ENCODE assay signal across 8 mouse cellular contexts in the genomic region with DNA sequence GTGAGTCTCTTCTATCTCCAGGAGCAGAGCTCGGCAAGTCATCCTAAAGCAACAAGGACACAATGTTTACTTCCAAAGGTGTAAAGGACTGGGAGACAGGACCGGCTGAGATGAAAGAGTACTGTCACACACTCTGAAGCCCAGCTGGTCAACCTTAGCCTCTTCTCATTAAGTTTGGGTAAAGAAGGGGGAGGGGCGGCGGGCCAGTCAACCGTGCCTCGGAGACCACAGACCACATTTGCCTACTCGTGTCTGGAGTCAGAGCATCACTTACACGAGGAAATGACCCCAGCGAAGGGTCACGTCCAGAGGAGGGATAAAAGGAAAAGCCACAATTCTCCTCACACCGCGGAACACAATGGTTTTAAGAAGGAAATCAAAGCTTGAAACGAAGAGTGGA. TPM values are rescaled to one million over a fixed set of nuclear protein-coding genes. Genes with fewer than 3 reads are reported as not detected.
DNase-seq lines count a peak whose midpoint lies in the region; ATAC-seq lines count a peak whose summit lies in the region.

No protein-coding gene starts in this region.

- peak overlapping the region; percentile 84 for H3K9ac ChIP-seq in heart, embryonic 15.5 days
- peak overlapping the region; percentile 89 for H3K9ac ChIP-seq in hindbrain, embryonic 16.5 days (ENCODE audit: low read depth, low read length)
- peak overlapping the region; percentile 78 for H3K9ac ChIP-seq in midbrain, embryonic 14.5 days (replicated peaks; ENCODE audit: low read length)

- under 1% methylated on average over 13 of the region's 13 CpGs for WGBS in heart, embryonic 15.5 days
- WGBS in hindbrain, embryonic 16.5 days: under 1% methylated on average over 13 of the region's 13 CpGs
- WGBS in midbrain, embryonic 14.5 days: under 1% methylated on average over 13 of the region's 13 CpGs

- peaks cover 5% of the 10 kb centered on the region; the same call in 1 of the 2 replicates for H3K36me3 ChIP-seq in heart, embryonic 15.5 days
- H3K36me3 ChIP-seq in hindbrain, embryonic 16.5 days (ENCODE audit: control insufficient read depth, insufficient read depth, low read length): no peaks in the 10 kb centered on the region
- no peaks in the 10 kb centered on the region for H3K36me3 ChIP-seq in midbrain, embryonic 14.5 days (ENCODE audit: control insufficient read depth, insufficient read depth, low read length)

- no peak for DNase-seq in heart, postnatal 10 days
- DNase-seq in midbrain, embryonic 14.5 days: peak; percentile 31
- DNase-seq in adrenal gland, adult (ENCODE audit: inconsistent age in 2 of 2, low spot score in 1 of 2): no peak
- DNase-seq in adipocyte (ENCODE audit: low spot score): no peak

- peaks cover 56% of the 10 kb centered on the region for H3K4me1 ChIP-seq in heart, embryonic 15.5 days (replicated peaks)
- H3K4me1 ChIP-seq in brown adipose tissue, adult 24 weeks (ENCODE audit: control insufficient read depth, insufficient read depth, insufficient read length, low read length): peaks cover 27% of the 10 kb centered on the region
- peaks cover 31% of the 10 kb centered on the region for H3K4me1 ChIP-seq in hindbrain, embryonic 16.5 days (ENCODE audit: control insufficient read depth, insufficient read depth, low read depth, low read length)
- peaks cover 16% of the 10 kb centered on the region; the same call in 1 of the 2 replicates for H3K4me1 ChIP-seq in midbrain, embryonic 14.5 days (ENCODE audit: control insufficient read depth, insufficient read depth, low read length)

- H3K4me2 ChIP-seq in heart, embryonic 15.5 days: peak overlapping the region; percentile 73
- peak overlapping the region; percentile 97 for H3K4me2 ChIP-seq in hindbrain, embryonic 16.5 days (ENCODE audit: low read length)
- H3K4me2 ChIP-seq in midbrain, embryonic 14.5 days (ENCODE audit: low read length): peak overlapping the region; percentile 93

- intact Hi-C loops in heart, postnatal 10 days (cut with DNase I): loop anchor here (2.0 to 10.0 kb wide), 2 partner anchors 34 to 188 kb away; no protein-coding TSS in a partner anchor

- H3K27me3 ChIP-seq in heart, embryonic 15.5 days: no peaks in the 10 kb centered on the region
- H3K27me3 ChIP-seq in hindbrain, embryonic 16.5 days (replicated peaks; ENCODE audit: control insufficient read depth, insufficient read depth, low read length): no peaks in the 10 kb centered on the region
- H3K27me3 ChIP-seq in midbrain, embryonic 14.5 days (ENCODE audit: control insufficient read depth, insufficient read depth, low read length): no peaks in the 10 kb centered on the region

- peak overlapping the region; percentile 75 for H3K4me3 ChIP-seq in heart, embryonic 15.5 days
- peak overlapping the region; percentile 68 for H3K4me3 ChIP-seq in brown adipose tissue, adult 24 weeks (ENCODE audit: insufficient read depth, low read depth, low read length)
- H3K4me3 ChIP-seq in hindbrain, embryonic 16.5 days (ENCODE audit: low read length): peak overlapping the region; percentile 81
- peak overlapping the region; percentile 76 for H3K4me3 ChIP-seq in midbrain, embryonic 14.5 days (replicated peaks; ENCODE audit: low read depth, low read length)

- ATAC-seq in heart, embryonic 15.5 days (replicated peaks; ENCODE audit: insufficient number of reproducible peaks, insufficient read depth, low FRiP score, low read depth): no peak
- ATAC-seq in hindbrain, embryonic 16.5 days: no peak
- ATAC-seq in midbrain, embryonic 14.5 days (ENCODE audit: low FRiP score, low TSS enrichment): no peak
- ATAC-seq in megakaryocyte progenitor cell, adult 5-6 weeks (replicated peaks; ENCODE audit: poor library complexity): no peak

- H3K9me3 ChIP-seq in heart, embryonic 15.5 days (replicated peaks): no peaks in the 10 kb centered on the region
- H3K9me3 ChIP-seq in hindbrain, embryonic 16.5 days (ENCODE audit: control insufficient read depth, low read length): no peaks in the 10 kb centered on the region
- H3K9me3 ChIP-seq in midbrain, embryonic 14.5 days (ENCODE audit: control insufficient read depth, low read length): no peaks in the 10 kb centered on the region

- H3K27ac ChIP-seq in heart, embryonic 15.5 days: peak overlapping the region; percentile 93
- peak overlapping the region; percentile 64 for H3K27ac ChIP-seq in brown adipose tissue, adult 24 weeks (replicated peaks; ENCODE audit: low read depth, low read length)
- 0 out of 2 replicates have a peak overlapping the region, but pooled peaks have one; percentile 17 for H3K27ac ChIP-seq in hindbrain, embryonic 16.5 days (ENCODE audit: low read depth, low read length)
- no peak overlapping the region for H3K27ac ChIP-seq in midbrain, embryonic 14.5 days (replicated peaks; ENCODE audit: low read depth, low read length)

RNA-seq across cellular contexts. Expression of a gene that starts 1.0 kb away (rescaled TPM):
- 5.3 and 7.2 TPM in 2 replicates for polyA plus RNA-seq in heart, embryonic 15.5 days (2015; fragmentation: Nextera tagmentation; extraction: Ambion mirVana)
- 10 to 100 TPM; 87.9 to 93.7 TPM for total RNA-seq in heart, postnatal 10 days (2021)
- 86.1 and 119 TPM in 2 replicates for polyA plus RNA-seq in brown adipose tissue, adult 24 weeks (2012; ENCODE audit: insufficient read depth, insufficient read length, missing spikeins)
- 1.8 and 2.2 TPM in 2 replicates for polyA plus RNA-seq in hindbrain, embryonic 16.5 days (2015; fragmentation: Nextera tagmentation; extraction: Ambion mirVana)
- 2.0 and 2.4 TPM in 2 replicates for polyA plus RNA-seq in midbrain, embryonic 14.5 days (2014; fragmentation: Nextera tagmentation; extraction: Ambion mirVana)
- total RNA-seq in megakaryocyte progenitor cell, adult 5-6 weeks (2015): 1.3 and 1.6 TPM in 2 replicates
- 1.1 and 1.4 TPM in 2 replicates for total RNA-seq in megakaryocyte progenitor cell, adult 5-6 weeks (2017)

Comparison
In these comparisons a context has a peak if more than half of its experiments do, and no peak if none do; other contexts are left out.
1. RNA of a gene that starts 1.0 kb away (polyA plus RNA-seq): 86.1 to 119 TPM in brown adipose tissue, adult 24 weeks; 5.3 to 7.2 TPM in heart, embryonic 15.5 days, 2.0 to 2.4 TPM in midbrain, embryonic 14.5 days and 1.8 to 2.2 TPM in hindbrain, embryonic 16.5 days; every median in the first group is over 10 times any median in the second.
2. Peak in every context shown above with its lines, with median percentiles within 50 percentile points of each other: H3K4me2 ChIP-seq, H3K4me3 ChIP-seq and H3K9ac ChIP-seq.